Mouse (Mus musculus) intestine, embryonic 16.5 days (tissue): ENCODE measurements around the gene Atf7ip2. TPM values are rescaled to one million over a fixed set of nuclear protein-coding genes. Genes with fewer than 3 reads are reported as not detected.

Source experiments
- ATAC-seq: fragments of 200-750 bp; cut with Nextera tagmentation; 2 replicates; pipeline ENCODE4 v1.8.0; 2017; ENCODE audit warnings: moderate TSS enrichment, moderate library complexity
- H3K27ac ChIP-seq: fragments of 300-500 bp; sonication (generic); 2 replicates; pipeline ENCODE4 v1.5.1; 2014; ENCODE audit warnings: mild to moderate bottlenecking, low read length
- H3K27me3 ChIP-seq: fragments of 300-500 bp; sonication (generic); replicated peaks from 2 replicates; pipeline ENCODE4 v1.6.1; 2014; ENCODE audit warnings: low read length, control low read depth, mixed read lengths; ENCODE audit not compliant: control insufficient read depth, insufficient read depth
- H3K36me3 ChIP-seq: fragments of 300-500 bp; sonication (generic); 2 replicates; pipeline ENCODE4 v1.6.1; 2014; ENCODE audit warnings: low read length, control low read depth; ENCODE audit not compliant: control insufficient read depth, insufficient read depth
- H3K4me1 ChIP-seq: fragments of 300-500 bp; sonication (generic); 2 replicates; pipeline ENCODE4 v1.6.1; 2014; ENCODE audit warnings: low read length, control low read depth, mixed read lengths; ENCODE audit not compliant: control insufficient read depth, insufficient read depth
- H3K4me2 ChIP-seq: fragments of 300-500 bp; sonication (generic); 2 replicates; pipeline ENCODE4 v1.6.1; 2014; ENCODE audit warnings: low read depth, low read length, control low read depth
- H3K4me3 ChIP-seq: fragments of 300-500 bp; sonication (generic); 2 replicates; pipeline ENCODE4 v1.5.1; 2014; ENCODE audit warnings: mild to moderate bottlenecking, low read length
- H3K9ac ChIP-seq: fragments of 300-500 bp; sonication (generic); 2 replicates; pipeline ENCODE4 v1.6.1; 2014; ENCODE audit warnings: low read depth, low read length
- H3K9me3 ChIP-seq: fragments of 300-500 bp; sonication (generic); 2 replicates; pipeline ENCODE4 v1.6.1; 2016; ENCODE audit warnings: low read length, control low read depth; ENCODE audit not compliant: control insufficient read depth
- WGBS: fragments of 180-500 bp; shearing (Covaris S2); extraction: QIAGEN DNeasy Blood & Tissue Kit; methylation state at CpG from one replicate; pipeline ENCODE4 v1.1.7; 2014; 5-methylcytosine and 5-hydroxymethylcytosine counted together
- microRNA-seq: library from miRNA; unstranded; fragments of <30 nt; microRNA quantifications from one replicate; pipeline ENCODE4, GENCODE M21; 2016
- polyA plus RNA-seq: library from polyadenylated mRNA; unstranded; fragments of >200 nt; fragmentation: Nextera tagmentation; extraction: Ambion mirVana; gene quantifications from 2 replicates; pipeline ENCODE4 v1.2.1, GENCODE M21; 2015

The Atf7ip2 gene
- polyA plus RNA-seq, 1 experiment from 2014 or later = 0.62 TPM

- Histone ChIP-seq H3K4me3 (no peak overlapping the region), H3K36me3 (no peaks in the 10 kb centered on the region), H3K9ac (no peak overlapping the region), H3K9me3 (no peaks in the 10 kb centered on the region), H3K4me2 (no peak overlapping the region), H3K27ac (no peak overlapping the region), H3K4me1 (no peaks in the 10 kb centered on the region), H3K27me3 (no peaks in the 10 kb centered on the region)
- ATAC-seq = no peak
- 68% methylated on average over 9 of the region's 9 CpGs for WGBS
Observed at GRCm38 (mm10) chr16:10286513-10287268, 94.2 kb downstream of the Atf7ip2 start.

DNA sequence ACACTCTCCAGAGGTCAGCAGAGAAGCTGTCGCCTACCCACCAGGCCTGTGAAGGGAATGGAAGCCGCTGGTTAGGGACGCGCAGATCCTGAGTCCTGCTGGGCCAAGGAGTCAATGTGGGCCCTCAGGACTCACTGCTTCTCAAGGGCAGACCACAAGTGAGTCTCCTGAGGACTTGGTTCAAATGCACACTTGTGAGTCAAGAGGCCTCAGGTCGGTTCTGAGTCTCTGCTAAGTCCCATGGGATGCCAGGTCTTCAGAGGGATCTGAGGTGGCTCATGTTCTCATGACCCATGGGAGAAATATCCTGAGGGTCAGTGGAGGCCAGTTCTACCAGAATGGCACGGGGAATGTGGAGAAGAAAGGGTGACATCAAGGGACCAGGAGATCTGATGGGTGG lies 95.6 kb downstream of the Atf7ip2 start:
- Histone ChIP-seq H3K4me2 (no peak overlapping the region), H3K4me3 (no peak overlapping the region), H3K9me3 (no peaks in the 10 kb centered on the region), H3K36me3 (no peaks in the 10 kb centered on the region), H3K4me1 (no peaks in the 10 kb centered on the region), H3K27ac (no peak overlapping the region), H3K9ac (no peak overlapping the region), H3K27me3 (no peaks in the 10 kb centered on the region)
- WGBS = 87% methylated on average over 6 of the region's 6 CpGs
- no peak for ATAC-seq

DNA sequence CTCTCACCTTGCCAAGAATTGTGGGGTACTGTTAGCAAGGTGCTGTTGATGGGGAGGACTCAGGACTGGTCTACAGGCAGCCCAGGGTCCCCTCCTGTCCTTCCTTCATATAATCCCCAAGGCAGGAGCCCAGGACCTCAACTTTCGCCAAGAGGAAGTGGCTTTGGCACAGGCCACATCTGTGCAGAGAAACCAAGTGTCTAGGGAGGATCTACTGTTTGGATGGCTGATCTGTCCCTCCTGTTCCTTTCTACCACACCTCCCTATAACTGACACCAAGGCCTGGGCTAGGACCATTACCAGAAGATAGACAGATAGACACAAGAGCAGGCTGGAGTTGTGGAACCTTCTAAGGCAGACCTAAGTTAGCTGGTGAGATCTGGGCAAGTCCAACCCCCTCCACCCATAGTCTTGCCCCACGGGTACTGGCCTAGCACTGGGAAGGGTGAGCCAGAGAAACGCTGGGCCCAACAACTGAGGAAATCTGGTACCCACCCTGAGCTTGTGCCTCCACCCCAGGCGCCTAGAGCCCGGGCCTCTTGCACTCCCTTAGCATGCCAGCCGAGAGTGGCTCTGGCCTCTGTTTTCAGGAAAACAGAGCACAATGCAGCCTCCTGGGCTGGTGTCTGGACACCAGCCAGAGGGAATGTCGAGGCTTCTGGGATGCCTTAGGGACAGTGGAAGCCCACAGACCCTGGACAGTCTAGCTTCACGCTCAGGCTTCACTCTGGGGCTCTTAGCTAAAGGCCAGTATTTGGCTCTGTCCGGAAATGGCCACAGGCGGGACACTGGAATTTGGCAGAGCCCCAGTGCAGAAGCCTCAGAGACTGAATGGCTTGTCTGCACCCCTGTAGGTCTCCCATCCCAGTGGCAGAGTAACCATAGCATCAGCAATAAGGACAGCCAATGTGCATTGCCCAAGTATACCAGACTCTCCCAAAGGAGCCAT lies 105.5 kb downstream of the Atf7ip2 start:
- Histone ChIP-seq H3K9ac (no peak overlapping the region), H3K9me3 (no peaks in the 10 kb centered on the region), H3K4me2 (no peak overlapping the region), H3K27me3 (no peaks in the 10 kb centered on the region), H3K27ac (no peak overlapping the region), H3K36me3 (no peaks in the 10 kb centered on the region), H3K4me3 (no peak overlapping the region), H3K4me1 (no peaks in the 10 kb centered on the region)
- 91% methylated on average over 10 of the region's 10 CpGs for WGBS
- no peak for ATAC-seq

GRCm38 (mm10) chr16:10299637-10300036 lies 107.1 kb downstream of the Atf7ip2 start:
- H3K36me3 ChIP-seq = no peaks in the 10 kb centered on the region
- WGBS = 18% methylated on average over 8 of the region's 8 CpGs
- no peaks in the 10 kb centered on the region for H3K9me3 ChIP-seq
- H3K27ac ChIP-seq = no peak overlapping the region
- H3K27me3 ChIP-seq = no peaks in the 10 kb centered on the region
- no peak overlapping the region for H3K4me3 ChIP-seq
- peak overlapping the region; percentile 17; the same call in 1 of the 2 replicates for H3K4me2 ChIP-seq
- no peaks in the 10 kb centered on the region for H3K4me1 ChIP-seq
- no peak overlapping the region for H3K9ac ChIP-seq
- peak; percentile 85 for ATAC-seq

DNA sequence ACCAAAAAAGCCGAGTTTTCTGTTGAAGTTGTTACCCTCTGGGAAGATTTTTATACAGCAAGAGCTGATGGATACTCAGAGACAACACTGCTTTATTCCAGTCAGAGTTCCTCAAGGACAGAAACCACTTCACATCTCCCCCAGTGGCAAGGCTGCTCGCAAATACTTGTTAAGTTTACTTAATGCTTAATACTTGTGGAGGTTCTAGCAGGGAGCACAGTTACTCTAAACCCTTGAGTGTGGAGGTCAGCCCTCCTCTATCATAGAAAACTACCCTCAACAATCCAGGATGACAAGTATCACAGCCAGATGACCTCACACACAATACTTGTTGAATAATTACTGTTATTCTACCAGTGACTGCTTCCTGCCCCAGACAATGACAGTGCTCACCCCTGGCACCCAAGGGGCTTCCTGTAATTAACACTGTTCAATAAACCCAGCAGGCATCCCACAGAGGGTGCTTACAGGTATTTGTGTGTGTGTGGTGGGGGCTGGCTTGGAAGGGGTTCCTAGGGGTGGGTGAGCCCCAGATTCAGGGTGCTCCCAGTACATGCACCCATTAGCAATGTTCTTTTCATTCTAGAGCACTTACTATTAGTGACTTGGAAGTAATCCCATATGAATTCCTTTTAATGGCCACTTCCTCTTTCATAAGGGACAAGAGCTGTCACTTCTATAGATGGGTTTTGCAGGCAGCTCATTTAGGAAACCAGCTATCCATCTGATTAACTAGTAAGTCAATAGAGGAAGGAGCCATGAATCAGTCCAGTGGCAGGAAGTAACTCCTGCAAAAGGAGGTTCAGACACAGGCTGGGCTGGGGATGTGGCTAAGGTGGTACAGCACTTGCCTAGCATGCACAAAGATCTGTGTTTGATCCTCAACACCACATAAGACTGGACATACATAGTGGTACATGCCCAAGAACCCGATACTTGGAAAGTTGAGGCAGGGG lies 108.0 kb downstream of the Atf7ip2 start:
- WGBS = 50% methylated on average over 3 of the region's 3 CpGs

More for the DNA sequence above, 108.0 kb downstream of the Atf7ip2 start:
- Histone ChIP-seq H3K4me3 (no peak overlapping the region), H3K9ac (no peak overlapping the region), H3K36me3 (no peaks in the 10 kb centered on the region), H3K27me3 (no peaks in the 10 kb centered on the region), H3K4me2 (no peak overlapping the region), H3K4me1 (no peaks in the 10 kb centered on the region), H3K9me3 (no peaks in the 10 kb centered on the region), H3K27ac (no peak overlapping the region)
- ATAC-seq = no peak

Small RNA genes within 50 kb of the gene (microRNA-seq; reads per million reads assigned to microRNA genes)
- not detected for gene Gm22932

Other genes with a start within 250 kb of the Atf7ip2 start
- 0.12 TPM in 2 replicates for gene Grin2a, start 197.2 kb upstream of the Atf7ip2 start, polyA plus RNA-seq
- 0.27 TPM in 1 of 2 replicates, not detected in the other for gene Rpl39l, start 22.5 kb upstream of the Atf7ip2 start, polyA plus RNA-seq
- 18.5 and 19.3 TPM in 2 replicates for gene Emp2, start 121.3 kb downstream of the Atf7ip2 start, polyA plus RNA-seq
- gene Tekt5, start 202.8 kb downstream of the Atf7ip2 start, polyA plus RNA-seq = 0.27 and 0.35 TPM in 2 replicates
- gene Nubp1, start 219.2 kb downstream of the Atf7ip2 start, polyA plus RNA-seq = 52.0 and 52.6 TPM in 2 replicates